8 mouse cellular contexts compared by ENCODE assay signal in the genomic region with DNA sequence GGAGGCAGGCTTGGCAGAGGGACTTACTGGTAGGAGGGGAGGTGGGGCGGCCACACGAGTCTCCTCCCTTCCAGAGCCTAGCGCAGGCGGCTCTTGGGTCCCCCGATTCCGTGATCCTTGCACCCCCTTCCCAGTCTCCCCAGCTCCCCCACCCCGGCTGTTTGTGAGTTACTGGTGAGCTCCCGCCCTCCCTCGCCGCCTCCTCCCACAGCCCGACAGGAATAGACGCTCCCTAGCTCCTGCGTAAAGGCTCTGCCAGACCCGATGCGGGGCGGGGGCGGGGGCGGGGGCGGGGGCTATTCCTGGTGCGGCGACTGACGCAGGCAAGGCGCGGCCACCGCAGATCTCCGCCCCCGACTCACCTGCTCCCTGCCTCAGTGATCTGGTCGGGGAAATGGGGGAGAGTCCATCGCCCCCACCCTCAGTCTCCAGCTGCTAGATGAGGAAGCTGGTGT.
DNase-seq lines count a peak whose midpoint lies in the region; ATAC-seq and TF ChIP-seq lines count a peak whose summit lies in the region.

No protein-coding gene starts in this region.

- peaks cover 4% of the 10 kb centered on the region; the same call in 1 of the 2 replicates for H3K4me1 ChIP-seq in cortical plate, adult 2 months (ENCODE audit: control insufficient read depth, insufficient read depth, low read length)
- H3K4me1 ChIP-seq in hindbrain, embryonic 13.5 days (replicated peaks) = peaks cover 56% of the 10 kb centered on the region
- H3K4me1 ChIP-seq in limb, embryonic 12.5 days (replicated peaks) = peaks cover 42% of the 10 kb centered on the region

- no peaks in the 10 kb centered on the region for H3K9me3 ChIP-seq in hindbrain, embryonic 13.5 days
- H3K9me3 ChIP-seq in limb, embryonic 12.5 days = no peaks in the 10 kb centered on the region

- peak overlapping the region; percentile 91 for H3K27ac ChIP-seq in cortical plate, adult 2 months (ENCODE audit: insufficient read depth, low read length)
- no peak overlapping the region for H3K27ac ChIP-seq in hindbrain, embryonic 13.5 days
- no peak overlapping the region for H3K27ac ChIP-seq in limb, embryonic 12.5 days

- no peak for TF ChIP-seq CTCF in cortical plate, adult 2 months (IDR thresholded peaks at IDR 0.05; ENCODE audit: extremely low read depth, insufficient read depth, low read length)

- H3K27me3 ChIP-seq in hindbrain, embryonic 13.5 days = peaks cover 52% of the 10 kb centered on the region
- peaks cover 99% of the 10 kb centered on the region for H3K27me3 ChIP-seq in limb, embryonic 12.5 days

- 3% methylated on average over 26 of the region's 29 CpGs for WGBS in hindbrain, embryonic 13.5 days
- 2% methylated on average over 24 of the region's 29 CpGs for WGBS in limb, embryonic 12.5 days

- H3K4me2 ChIP-seq in hindbrain, embryonic 13.5 days = peak overlapping the region; percentile 36
- H3K4me2 ChIP-seq in limb, embryonic 12.5 days = peak overlapping the region; percentile 47

- H3K4me3 ChIP-seq in cortical plate, adult 2 months (ENCODE audit: insufficient read depth, low read length) = peak overlapping the region; percentile 90
- H3K4me3 ChIP-seq in hindbrain, embryonic 13.5 days = 0 out of 2 replicates have a peak overlapping the region, but pooled peaks have one; percentile 4
- H3K4me3 ChIP-seq in limb, embryonic 12.5 days (replicated peaks) = peak overlapping the region; percentile 24

- DNase-seq in heart, adult 11 months = peak; percentile 93
- DNase-seq in heart, postnatal 4 days = no peak
- DNase-seq in testis, postnatal 14 days (ENCODE audit: low spot score) = no peak
- no peak for DNase-seq in cerebellum, postnatal 36 days

- ATAC-seq in hindbrain, embryonic 13.5 days (ENCODE audit: low FRiP score) = no peak
- no peak for ATAC-seq in limb, embryonic 12.5 days (ENCODE audit: insufficient number of reproducible peaks, insufficient read depth, low FRiP score, low TSS enrichment, low read depth)
- no peak for ATAC-seq in erythroid progenitor cell, adult 5-6 weeks (replicated peaks; ENCODE audit: low FRiP score, poor library complexity, severe bottlenecking)

- no peak overlapping the region for H3K9ac ChIP-seq in hindbrain, embryonic 13.5 days
- 0 out of 2 replicates have a peak overlapping the region, but pooled peaks have one; percentile 18 for H3K9ac ChIP-seq in limb, embryonic 12.5 days (replicated peaks)

- TF ChIP-seq POLR2A in cortical plate, adult 2 months (IDR thresholded peaks at IDR 0.05; ENCODE audit: extremely low read depth, insufficient read depth, low read length) = no peak

- no peaks in the 10 kb centered on the region for H3K36me3 ChIP-seq in hindbrain, embryonic 13.5 days
- no peaks in the 10 kb centered on the region for H3K36me3 ChIP-seq in limb, embryonic 12.5 days

Comparison
In these comparisons a context has a peak if more than half of its experiments do, and no peak if none do; other contexts are left out.
1. H3K4me3 ChIP-seq: peak in every context shown above with its lines; median percentile 90 in cortical plate, adult 2 months; 24 in limb, embryonic 12.5 days; 4 in hindbrain, embryonic 13.5 days.